Mouse (Mus musculus): ENCODE measurements around the gene Scd4. TPM values are rescaled to one million over a fixed set of nuclear protein-coding genes. Genes with fewer than 3 reads are reported as not detected.
"Not testable (repeated sequence)": the region's sequence is repeated elsewhere in the genome, so short reads cannot be mapped to it uniquely, and the experiment has no call there.

Gene Scd4
- polyA plus RNA-seq, 1 experiment from 2014 or later, result 0.06 TPM

DNA sequence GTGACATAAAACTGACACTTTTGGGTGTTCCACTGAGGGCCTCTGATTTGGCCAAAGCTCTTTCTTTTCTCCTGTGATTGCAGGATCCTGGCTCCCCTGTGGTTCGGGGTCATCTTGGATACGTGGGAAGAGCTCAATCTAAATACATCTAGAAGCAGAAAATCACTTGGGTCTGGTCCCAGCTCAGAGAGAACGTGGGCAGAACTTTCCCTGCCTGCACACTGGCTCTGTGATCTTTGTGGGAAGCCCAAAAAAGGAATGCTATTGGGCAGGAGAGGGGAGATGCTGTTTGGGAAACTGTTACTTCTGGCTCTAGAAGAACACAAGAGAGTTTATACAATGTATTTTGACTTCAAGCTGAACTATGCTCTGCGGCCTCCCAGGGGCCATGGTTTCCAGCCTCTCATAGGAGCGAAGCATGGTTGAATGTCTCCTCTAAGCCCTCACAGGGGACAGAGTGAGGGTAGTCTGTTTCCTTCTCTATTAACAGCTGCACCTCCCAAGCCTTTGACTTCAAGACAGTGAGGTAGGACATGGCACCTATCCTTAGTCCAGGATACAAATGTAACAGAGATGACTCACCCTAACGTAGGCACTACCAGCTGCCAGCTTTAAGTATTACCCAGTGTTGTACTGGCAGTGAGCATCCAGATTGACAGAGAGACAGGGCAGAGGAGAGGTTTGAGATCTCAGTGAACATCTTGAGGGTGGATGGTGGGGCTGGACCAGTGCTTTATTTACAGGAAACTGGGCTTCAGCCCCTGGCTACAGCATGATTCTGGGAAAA, 3.2 kb downstream of the Scd4 start:
- DNase-seq (ENCODE audit: low spot score), result no peak
- Histone ChIP-seq H3K27ac (ENCODE audit: low read depth, low read length) (no peak overlapping the region), H3K9ac (ENCODE audit: low read depth, low read length) (no peak overlapping the region), H3K4me2 (replicated peaks; ENCODE audit: low read depth, low read length) (no peak overlapping the region), H3K9me3 (ENCODE audit: control insufficient read depth, low read length) (no peaks in the 10 kb centered on the region), H3K36me3 (ENCODE audit: control insufficient read depth, insufficient read depth, low read length) (no peaks in the 10 kb centered on the region), H3K27me3 (ENCODE audit: control insufficient read depth, insufficient read depth, low read length) (no peaks in the 10 kb centered on the region), H3K4me1 (replicated peaks; ENCODE audit: control insufficient read depth, insufficient read depth, low read length) (no peaks in the 10 kb centered on the region), H3K4me3 (ENCODE audit: low read depth, low read length) (no peak overlapping the region)
- ATAC-seq (ENCODE audit: low FRiP score), result no peak
- WGBS, result 84% methylated on average over 6 of the region's 6 CpGs

DNA sequence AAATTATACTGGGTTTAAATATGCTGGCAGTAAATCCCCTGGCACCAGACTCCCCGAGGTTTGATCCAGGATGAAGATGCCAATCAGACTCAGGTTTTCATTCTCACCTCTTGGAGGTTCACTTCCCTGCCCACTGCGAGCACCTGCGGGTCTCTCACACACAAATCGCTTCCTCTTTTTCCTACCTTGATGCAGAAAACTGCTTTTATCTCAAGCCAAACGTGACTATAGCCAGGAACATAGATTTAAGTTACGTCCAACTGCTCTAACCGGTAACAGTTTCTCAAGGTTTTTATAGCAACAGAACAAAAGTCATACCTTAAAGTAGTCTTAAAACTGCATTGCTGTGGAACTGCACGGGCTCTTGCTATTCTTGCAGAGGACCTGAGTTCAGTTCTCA, 16.8 kb downstream of the Scd4 start:
- Histone ChIP-seq H3K9ac (ENCODE audit: low read depth, low read length) (no peak overlapping the region), H3K36me3 (ENCODE audit: control insufficient read depth, insufficient read depth, low read length) (no peaks in the 10 kb centered on the region), H3K4me2 (replicated peaks; ENCODE audit: low read depth, low read length) (no peak overlapping the region), H3K9me3 (ENCODE audit: control insufficient read depth, low read length) (no peaks in the 10 kb centered on the region), H3K4me3 (ENCODE audit: low read depth, low read length) (no peak overlapping the region), H3K27ac (ENCODE audit: low read depth, low read length) (no peak overlapping the region), H3K4me1 (replicated peaks; ENCODE audit: control insufficient read depth, insufficient read depth, low read length) (no peaks in the 10 kb centered on the region), H3K27me3 (ENCODE audit: control insufficient read depth, insufficient read depth, low read length) (no peaks in the 10 kb centered on the region)
- DNase-seq (ENCODE audit: low spot score), result no peak
- no peak for ATAC-seq (ENCODE audit: low FRiP score)
- 89% methylated on average over 8 of the region's 8 CpGs for WGBS

DNA sequence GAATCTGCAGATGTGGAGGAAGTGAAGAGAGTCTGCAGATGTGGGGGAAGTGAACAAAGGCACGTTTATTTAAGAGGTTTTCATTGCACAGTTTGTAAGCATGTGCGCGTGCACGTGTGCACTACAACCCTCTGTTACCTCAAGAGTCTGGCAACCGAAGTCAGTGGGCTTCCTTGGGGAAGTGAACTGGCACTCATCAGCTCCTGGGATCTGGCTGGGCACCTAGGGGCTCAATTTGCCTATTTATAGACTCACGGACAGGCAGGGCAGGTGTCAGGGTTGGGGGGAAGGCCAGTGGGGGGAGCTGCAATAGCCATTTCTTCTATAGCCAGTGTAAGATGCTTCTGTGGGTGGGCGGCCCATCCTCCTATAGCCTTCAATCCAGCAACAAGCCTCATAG, 18.9 kb downstream of the Scd4 start:
- 84% methylated on average over 7 of the region's 7 CpGs for WGBS

DNA sequence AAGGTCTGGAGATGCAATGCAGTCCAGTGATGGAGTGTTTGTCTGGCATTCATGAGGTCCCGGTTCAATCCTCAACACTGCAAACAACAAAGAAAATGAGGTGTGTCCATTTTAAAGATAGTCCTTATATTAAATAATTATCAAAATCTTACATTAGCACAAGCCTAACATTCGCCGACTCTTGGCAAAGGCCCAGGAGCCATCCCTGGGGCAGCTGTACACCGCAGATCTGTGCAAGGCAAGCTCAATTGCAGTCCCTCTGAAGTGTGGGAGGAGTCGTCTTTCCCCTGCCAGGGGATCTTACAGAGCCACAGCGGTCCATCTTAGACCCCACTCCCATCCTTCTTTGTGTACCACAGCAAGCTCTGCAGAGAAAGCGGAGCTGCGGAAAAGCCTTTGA, 25.8 kb downstream of the Scd4 start:
- H3K9ac ChIP-seq (ENCODE audit: low read depth, low read length), result no peak overlapping the region

More for the DNA sequence above, 18.9 kb downstream of the Scd4 start:
- Histone ChIP-seq H3K27me3 (ENCODE audit: control insufficient read depth, insufficient read depth, low read length) (no peaks in the 10 kb centered on the region), H3K9ac (ENCODE audit: low read depth, low read length) (no peak overlapping the region), H3K27ac (ENCODE audit: low read depth, low read length) (no peak overlapping the region), H3K4me3 (ENCODE audit: low read depth, low read length) (no peak overlapping the region), H3K4me2 (replicated peaks; ENCODE audit: low read depth, low read length) (no peak overlapping the region), H3K9me3 (ENCODE audit: control insufficient read depth, low read length) (no peaks in the 10 kb centered on the region), H3K4me1 (replicated peaks; ENCODE audit: control insufficient read depth, insufficient read depth, low read length) (no peaks in the 10 kb centered on the region), H3K36me3 (ENCODE audit: control insufficient read depth, insufficient read depth, low read length) (no peaks in the 10 kb centered on the region)
- ATAC-seq (ENCODE audit: low FRiP score), result no peak
- DNase-seq (ENCODE audit: low spot score), result no peak

DNA sequence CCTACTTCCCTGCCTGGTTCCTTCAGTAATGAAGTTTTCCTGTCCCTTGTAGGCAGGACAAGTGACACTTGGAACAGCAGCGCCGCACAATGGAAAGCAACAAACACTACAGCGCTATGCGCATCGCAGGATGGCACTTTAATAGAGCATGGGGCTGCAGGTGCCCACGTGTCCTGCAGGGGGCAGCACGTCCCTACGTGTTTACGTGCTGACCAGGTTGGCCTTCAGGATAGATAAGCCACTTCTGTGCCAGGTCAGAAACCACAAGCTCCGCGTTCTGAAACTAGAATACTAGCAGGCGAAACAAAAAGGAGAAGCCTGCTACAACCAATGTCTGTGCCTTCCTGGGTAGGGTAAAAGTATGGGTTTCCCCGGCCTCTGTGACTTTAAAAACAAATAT, 30.6 kb downstream of the Scd4 start:
- ATAC-seq (ENCODE audit: low FRiP score), result no peak

More for the DNA sequence above, 25.8 kb downstream of the Scd4 start:
- no peak overlapping the region for H3K4me2 ChIP-seq (replicated peaks; ENCODE audit: low read depth, low read length)
- no peaks in the 10 kb centered on the region for H3K36me3 ChIP-seq (ENCODE audit: control insufficient read depth, insufficient read depth, low read length)
- no peaks in the 10 kb centered on the region for H3K4me1 ChIP-seq (replicated peaks; ENCODE audit: control insufficient read depth, insufficient read depth, low read length)
- H3K4me3 ChIP-seq (ENCODE audit: low read depth, low read length), result no peak overlapping the region
- DNase-seq (ENCODE audit: low spot score) (no peak), ATAC-seq (ENCODE audit: low FRiP score) (no peak)
- WGBS, result 58% methylated on average over 8 of the region's 8 CpGs
- H3K27ac ChIP-seq (ENCODE audit: low read depth, low read length), result no peak overlapping the region
- H3K9me3 ChIP-seq (ENCODE audit: control insufficient read depth, low read length), result no peaks in the 10 kb centered on the region
- no peaks in the 10 kb centered on the region for H3K27me3 ChIP-seq (ENCODE audit: control insufficient read depth, insufficient read depth, low read length)

DNA sequence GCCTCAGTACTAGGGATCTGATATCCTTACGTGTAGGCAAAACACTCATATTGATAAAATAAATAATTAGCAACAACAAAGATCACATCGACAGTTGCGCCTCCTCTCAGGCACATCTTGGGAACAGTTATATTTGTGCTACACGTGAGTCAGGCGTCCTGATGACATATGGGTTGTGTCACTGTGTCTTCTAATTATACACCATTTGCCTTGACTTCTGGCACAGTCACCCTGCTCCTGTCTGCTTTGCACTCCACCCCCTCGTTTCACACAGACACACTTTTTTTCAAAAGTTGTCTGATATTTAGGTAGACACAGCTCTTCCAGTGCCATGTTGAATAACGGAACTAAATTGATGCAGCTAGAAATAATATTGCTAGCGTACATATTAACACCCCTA, 31.1 kb downstream of the Scd4 start:
- no peaks in the 10 kb centered on the region for H3K9me3 ChIP-seq (ENCODE audit: control insufficient read depth, low read length)
- H3K4me1 ChIP-seq (replicated peaks; ENCODE audit: control insufficient read depth, insufficient read depth, low read length), result no peaks in the 10 kb centered on the region
- H3K36me3 ChIP-seq (ENCODE audit: control insufficient read depth, insufficient read depth, low read length), result no peaks in the 10 kb centered on the region
- no peak overlapping the region for H3K4me3 ChIP-seq (ENCODE audit: low read depth, low read length)
- no peak overlapping the region for H3K9ac ChIP-seq (ENCODE audit: low read depth, low read length)
- no peaks in the 10 kb centered on the region for H3K27me3 ChIP-seq (ENCODE audit: control insufficient read depth, insufficient read depth, low read length)
- no peak overlapping the region for H3K27ac ChIP-seq (ENCODE audit: low read depth, low read length)
- H3K4me2 ChIP-seq (replicated peaks; ENCODE audit: low read depth, low read length), result no peak overlapping the region
- ATAC-seq (ENCODE audit: low FRiP score) (no peak), DNase-seq (ENCODE audit: low spot score) (no peak)
- WGBS, result 86% methylated on average over 8 of the region's 8 CpGs

More for the DNA sequence above, 30.6 kb downstream of the Scd4 start:
- no peaks in the 10 kb centered on the region for H3K27me3 ChIP-seq (ENCODE audit: control insufficient read depth, insufficient read depth, low read length)
- 23% methylated on average over 13 of the region's 13 CpGs for WGBS
- H3K9ac ChIP-seq (ENCODE audit: low read depth, low read length), result no peak overlapping the region
- DNase-seq (ENCODE audit: low spot score), result peak; percentile 81
- no peak overlapping the region for H3K4me3 ChIP-seq (ENCODE audit: low read depth, low read length)
- no peaks in the 10 kb centered on the region for H3K4me1 ChIP-seq (replicated peaks; ENCODE audit: control insufficient read depth, insufficient read depth, low read length)
- no peak overlapping the region for H3K27ac ChIP-seq (ENCODE audit: low read depth, low read length)
- H3K4me2 ChIP-seq (replicated peaks; ENCODE audit: low read depth, low read length), result no peak overlapping the region
- H3K9me3 ChIP-seq (ENCODE audit: control insufficient read depth, low read length), result no peaks in the 10 kb centered on the region
- no peaks in the 10 kb centered on the region for H3K36me3 ChIP-seq (ENCODE audit: control insufficient read depth, insufficient read depth, low read length)

DNA sequence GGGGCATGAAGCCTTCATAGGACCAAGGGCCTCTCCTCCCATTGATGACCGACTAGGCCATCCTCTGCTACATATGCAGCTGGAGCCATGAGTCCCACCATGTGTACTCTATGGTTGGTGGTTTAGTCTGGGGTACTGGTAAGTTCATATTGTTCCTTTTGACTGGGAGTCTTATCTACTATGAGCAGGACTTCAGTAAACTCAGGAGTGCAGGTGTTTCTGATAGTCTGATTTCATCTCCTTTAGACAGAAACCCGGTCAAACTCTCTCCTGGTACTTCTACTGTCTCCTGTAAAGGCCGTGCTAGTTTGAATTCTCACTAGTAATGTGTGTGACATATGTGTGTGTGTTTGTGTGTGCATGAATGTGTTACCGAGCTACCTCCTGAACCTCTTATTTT, 32.8 kb downstream of the Scd4 start:
- Histone ChIP-seq H3K4me2 (replicated peaks; ENCODE audit: low read depth, low read length) (no peak overlapping the region), H3K4me1 (replicated peaks; ENCODE audit: control insufficient read depth, insufficient read depth, low read length) (no peaks in the 10 kb centered on the region), H3K4me3 (ENCODE audit: low read depth, low read length) (no peak overlapping the region), H3K27me3 (ENCODE audit: control insufficient read depth, insufficient read depth, low read length) (no peaks in the 10 kb centered on the region), H3K9me3 (ENCODE audit: control insufficient read depth, low read length) (no peaks in the 10 kb centered on the region), H3K27ac (ENCODE audit: low read depth, low read length) (no peak overlapping the region), H3K36me3 (ENCODE audit: control insufficient read depth, insufficient read depth, low read length) (no peaks in the 10 kb centered on the region), H3K9ac (ENCODE audit: low read depth, low read length) (no peak overlapping the region)
- whole genome bisulfite sequencing, result 84% methylated on average over 4 of the region's 4 CpGs
- no peak for DNase-seq (ENCODE audit: low spot score)
- no peak for ATAC-seq (ENCODE audit: low FRiP score)

DNA sequence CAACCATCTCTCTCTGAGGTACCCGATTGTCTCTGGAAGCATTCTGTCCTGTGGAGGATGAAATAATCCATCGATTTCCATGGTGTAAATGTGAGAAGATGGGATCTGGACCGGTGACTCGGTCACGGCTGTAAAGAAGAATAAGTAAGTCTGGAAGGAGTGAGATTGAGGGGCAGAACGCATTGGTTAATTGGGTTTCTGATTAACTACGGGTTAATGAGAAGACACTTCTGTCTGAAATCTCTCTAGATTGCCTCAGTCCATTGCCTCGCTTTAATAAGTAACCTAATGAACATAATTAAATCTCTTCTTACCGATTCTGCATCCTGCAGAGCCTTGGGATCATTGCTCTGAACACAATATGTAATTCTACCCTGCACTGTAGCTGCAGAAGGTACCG, 34.2 kb downstream of the Scd4 start:
- H3K27me3 ChIP-seq (ENCODE audit: control insufficient read depth, insufficient read depth, low read length), result not testable (repeated sequence)
- 73% methylated on average over 10 of the region's 10 CpGs for WGBS

DNA sequence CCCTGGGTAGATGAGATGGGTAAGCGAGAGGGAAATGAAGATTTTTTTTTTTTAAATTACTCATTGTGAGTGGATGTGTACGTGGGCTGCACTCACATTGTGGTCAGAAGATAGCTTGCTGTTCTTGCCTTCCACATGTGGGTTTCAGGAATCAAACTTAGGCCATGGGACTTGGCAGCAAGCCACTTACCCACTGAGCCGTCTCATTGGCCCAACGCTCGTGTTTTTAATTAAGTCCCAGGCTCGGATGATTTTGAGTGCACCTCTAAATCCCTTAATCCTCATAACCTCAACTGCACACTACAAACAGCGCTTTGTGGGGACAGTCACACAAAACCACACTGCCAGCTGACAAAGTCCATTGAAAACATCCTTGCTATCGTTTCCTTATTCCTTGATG, 36.5 kb downstream of the Scd4 start:
- H3K9ac ChIP-seq (ENCODE audit: low read depth, low read length), result no peak overlapping the region
- no peak overlapping the region for H3K4me3 ChIP-seq (ENCODE audit: low read depth, low read length)
- no peaks in the 10 kb centered on the region for H3K4me1 ChIP-seq (replicated peaks; ENCODE audit: control insufficient read depth, insufficient read depth, low read length)
- ATAC-seq (ENCODE audit: low FRiP score) (no peak), DNase-seq (ENCODE audit: low spot score) (no peak)
- H3K27me3 ChIP-seq (ENCODE audit: control insufficient read depth, insufficient read depth, low read length), result no peaks in the 10 kb centered on the region
- H3K9me3 ChIP-seq (ENCODE audit: control insufficient read depth, low read length), result no peaks in the 10 kb centered on the region
- H3K36me3 ChIP-seq (ENCODE audit: control insufficient read depth, insufficient read depth, low read length), result no peaks in the 10 kb centered on the region
- WGBS, result 87% methylated on average over 8 of the region's 8 CpGs
- H3K27ac ChIP-seq (ENCODE audit: low read depth, low read length), result no peak overlapping the region
- H3K4me2 ChIP-seq (replicated peaks; ENCODE audit: low read depth, low read length), result no peak overlapping the region

More for the DNA sequence above, 34.2 kb downstream of the Scd4 start:
- H3K27ac ChIP-seq (ENCODE audit: low read depth, low read length); DNase-seq (ENCODE audit: low spot score); H3K4me2 ChIP-seq (replicated peaks; ENCODE audit: low read depth, low read length); H3K4me1 ChIP-seq (replicated peaks; ENCODE audit: control insufficient read depth, insufficient read depth, low read length); H3K9me3 ChIP-seq (ENCODE audit: control insufficient read depth, low read length); H3K4me3 ChIP-seq (ENCODE audit: low read depth, low read length); H3K9ac ChIP-seq (ENCODE audit: low read depth, low read length); H3K36me3 ChIP-seq (ENCODE audit: control insufficient read depth, insufficient read depth, low read length); ATAC-seq (ENCODE audit: low FRiP score): not testable (repeated sequence)
